Mouse (Mus musculus) R1 (cell line): ENCODE data around the gene Gm5148.

ENCODE experiments used
- DNase-seq: peaks from one replicate; pipeline ENCODE4 v3.0.0-alpha.2; 2018; ENCODE audit warnings: low read depth, low spot score

Gm5148 gene

DNA sequence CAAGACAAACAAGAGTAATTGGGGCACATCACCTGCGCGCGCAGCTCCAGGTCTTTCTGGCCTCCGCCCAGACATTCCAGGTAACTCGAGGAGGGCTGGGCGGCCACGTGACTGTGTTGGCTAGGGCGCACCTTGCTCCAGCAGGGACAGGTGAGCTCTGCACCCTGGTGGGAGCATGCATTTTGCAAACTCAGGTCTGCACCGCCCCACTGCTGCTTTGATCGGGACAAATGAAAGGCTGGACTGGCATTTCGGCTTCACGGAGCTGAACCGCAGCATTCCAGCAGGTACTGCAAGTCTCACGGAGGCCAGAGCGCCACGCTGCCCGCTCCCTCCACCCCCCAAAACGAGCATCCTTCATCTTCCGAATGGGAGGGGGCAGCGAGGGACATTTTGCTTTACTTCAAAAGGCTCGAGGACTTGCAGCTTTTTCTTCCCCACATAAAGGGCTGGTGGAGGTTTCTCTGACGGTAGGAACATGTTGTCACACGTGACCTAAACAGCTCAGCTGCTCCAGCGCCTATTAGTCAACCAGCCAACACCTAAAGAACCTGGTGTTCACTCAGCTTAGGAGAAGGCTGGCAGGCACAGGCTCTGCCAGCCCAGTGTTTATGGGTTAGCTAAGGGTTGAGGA is at the start of gene Gm5148:
Gm5148 (minus strand) TSS at position 320 of the 634 bp plus-strand sequence.
- peak; percentile 86 for DNase-seq

DNA sequence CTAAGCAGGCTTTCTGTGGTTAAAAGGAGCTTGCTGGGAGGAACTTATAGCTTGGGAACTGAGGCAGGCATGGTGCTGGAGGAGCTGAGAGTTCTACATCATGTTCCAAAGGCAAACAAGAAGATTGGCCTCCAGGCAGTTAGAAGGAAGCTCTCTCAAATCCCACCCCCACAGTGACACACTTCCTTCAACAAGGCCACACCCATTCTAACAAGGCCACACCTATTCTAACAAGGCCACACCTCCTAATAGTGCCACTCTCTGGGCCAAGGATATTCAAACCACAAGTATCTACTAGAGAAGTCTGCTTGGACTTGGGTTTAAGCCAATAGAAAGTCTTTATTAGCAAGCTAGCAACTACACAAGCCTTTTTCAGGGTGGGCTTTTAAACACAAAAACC is 46.7 kb upstream of the Gm5148 start:
- peak; percentile 58 for DNase-seq

DNA sequence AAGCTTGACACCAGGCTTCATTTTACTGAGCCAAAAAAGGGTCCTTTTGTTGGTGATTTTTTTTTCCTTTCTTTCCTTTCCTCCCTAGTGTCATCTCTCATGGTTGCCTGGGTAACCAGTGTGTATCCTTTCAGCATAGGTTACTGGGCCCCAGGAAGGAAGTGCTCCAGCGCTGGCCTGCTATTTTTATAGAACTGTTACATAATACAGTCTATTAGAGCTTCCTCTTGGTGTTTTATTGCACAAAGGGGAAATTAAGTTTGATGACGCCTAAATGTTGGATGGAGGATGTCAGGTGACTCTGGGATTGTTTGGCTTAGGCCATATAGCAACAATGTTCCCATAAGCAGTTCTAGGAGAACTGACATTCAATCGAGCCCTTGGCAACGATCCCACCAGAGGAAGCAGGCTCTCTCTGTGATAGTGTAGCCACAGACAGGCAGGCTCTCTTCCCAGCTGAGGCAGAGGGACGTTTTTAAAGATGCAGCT is 45.0 kb upstream of the Gm5148 start:
- DNase-seq = no peak

DNA sequence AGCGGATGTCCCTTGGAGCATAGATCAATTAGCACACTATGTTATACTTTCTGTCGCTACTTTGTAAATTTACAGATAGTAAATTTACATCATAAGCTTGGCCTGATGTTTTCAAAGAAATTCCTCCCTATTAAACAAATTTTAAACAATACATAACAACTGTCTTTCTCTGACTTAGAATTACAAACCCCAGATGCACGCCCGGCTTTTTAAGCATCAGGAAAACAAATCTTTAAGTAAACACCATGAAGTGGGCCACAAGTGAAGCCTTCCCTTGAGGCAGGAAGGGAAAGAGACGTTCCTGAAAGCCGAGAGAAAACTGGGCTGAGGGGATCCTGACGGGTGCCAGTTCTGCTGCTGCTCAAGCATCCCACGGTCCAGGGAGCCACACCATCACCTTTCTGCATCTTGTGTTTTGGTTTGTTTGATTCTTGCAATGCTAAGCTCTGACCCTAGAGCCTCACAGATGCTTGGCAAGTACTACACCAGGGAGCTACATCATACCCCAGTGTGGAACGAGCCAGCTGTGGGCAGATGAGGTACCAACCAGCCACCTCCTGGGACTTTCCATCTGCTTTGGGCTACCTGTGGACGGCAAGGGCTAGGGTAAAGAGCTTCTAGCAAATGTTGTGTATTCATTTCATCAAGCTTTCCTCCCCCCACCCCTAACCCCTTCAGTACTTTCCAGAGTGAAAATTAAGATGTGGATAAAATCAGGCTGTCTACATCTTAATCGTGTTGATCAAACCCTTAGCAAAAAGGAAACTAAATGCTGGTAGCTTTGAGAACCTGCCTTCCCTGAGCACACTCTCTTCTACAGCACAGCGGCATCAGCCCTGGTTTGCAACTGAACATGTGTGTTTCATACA is 43.1 kb upstream of the Gm5148 start:
- no peak for DNase-seq

DNA sequence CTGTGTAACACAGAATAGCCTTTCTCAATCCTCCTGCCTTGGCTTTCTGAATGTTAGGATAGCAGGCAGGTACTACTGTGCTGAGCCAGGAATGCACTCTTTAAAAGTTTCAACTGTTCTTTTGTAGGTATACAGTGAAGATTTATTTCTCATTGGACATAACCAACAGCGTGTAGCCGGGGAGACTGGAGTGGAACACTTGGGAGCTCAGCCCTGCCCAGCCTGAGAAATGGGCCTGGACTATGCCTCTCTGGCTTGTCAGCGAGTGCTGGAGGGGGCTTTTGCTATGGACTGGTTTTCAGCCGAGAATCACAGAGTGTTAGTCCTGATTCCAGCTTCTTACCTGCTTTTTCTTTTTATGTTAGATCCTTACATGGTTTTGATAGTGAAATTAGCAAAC is 42.3 kb upstream of the Gm5148 start:
- DNase-seq = no peak

DNA sequence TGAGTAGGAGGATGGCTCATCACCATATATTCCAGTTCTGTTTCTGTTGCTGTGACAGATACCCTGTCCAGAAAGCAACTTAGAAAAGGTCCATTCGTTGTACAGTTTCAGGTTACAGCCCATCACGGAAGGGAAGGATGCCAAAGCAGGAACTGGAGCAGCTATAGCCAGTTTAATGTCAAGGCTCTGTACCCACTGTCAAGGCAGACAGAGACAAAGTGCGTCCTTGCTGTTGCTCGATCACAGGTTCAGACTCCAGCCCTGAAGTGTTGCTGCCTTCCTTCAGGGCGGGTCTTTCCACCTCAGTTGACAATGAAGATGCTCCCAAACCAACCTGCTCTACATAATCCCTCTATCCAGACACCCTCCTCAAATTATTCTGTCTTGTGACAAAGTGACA is 41.7 kb upstream of the Gm5148 start:
- no peak for DNase-seq

DNA sequence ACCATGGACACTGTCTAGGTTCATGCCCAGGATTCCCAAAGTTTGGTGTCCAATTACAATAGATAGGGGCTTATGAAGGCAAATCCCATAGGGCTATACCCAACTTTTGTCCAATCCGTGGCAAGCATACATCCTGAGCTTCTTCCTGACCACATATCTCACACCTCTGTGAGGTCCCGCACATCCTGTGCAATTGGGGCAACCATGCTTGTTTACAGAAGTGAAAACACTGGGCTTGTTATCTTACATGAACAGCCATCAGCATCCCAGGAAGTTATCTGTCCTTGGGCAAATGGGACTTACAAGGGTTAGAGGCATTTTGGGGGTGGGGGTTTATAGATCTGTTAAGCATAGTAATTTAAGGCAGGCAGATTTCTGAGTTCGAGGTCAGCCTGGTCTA is 41.0 kb upstream of the Gm5148 start:
- DNase-seq = no peak

DNA sequence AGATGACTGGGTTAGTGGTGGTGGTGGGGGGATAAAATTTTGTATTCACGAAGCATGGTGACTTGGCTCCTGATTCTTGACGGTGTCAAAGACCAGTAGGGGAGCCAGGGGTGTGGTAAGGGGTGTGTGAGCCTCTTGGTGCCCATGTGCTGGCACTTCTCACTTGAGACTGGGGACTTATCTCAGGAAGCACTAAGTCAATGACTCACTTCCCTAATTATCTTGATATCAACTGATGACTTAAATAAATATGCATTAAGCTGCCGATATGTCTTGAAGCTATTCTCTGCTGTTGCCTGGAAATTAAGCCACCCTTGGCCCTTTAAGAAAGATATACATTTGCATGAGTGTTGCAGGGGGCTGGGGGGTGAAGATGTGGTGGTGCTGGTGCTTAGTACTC is 38.0 kb upstream of the Gm5148 start:
- DNase-seq = no peak

DNA sequence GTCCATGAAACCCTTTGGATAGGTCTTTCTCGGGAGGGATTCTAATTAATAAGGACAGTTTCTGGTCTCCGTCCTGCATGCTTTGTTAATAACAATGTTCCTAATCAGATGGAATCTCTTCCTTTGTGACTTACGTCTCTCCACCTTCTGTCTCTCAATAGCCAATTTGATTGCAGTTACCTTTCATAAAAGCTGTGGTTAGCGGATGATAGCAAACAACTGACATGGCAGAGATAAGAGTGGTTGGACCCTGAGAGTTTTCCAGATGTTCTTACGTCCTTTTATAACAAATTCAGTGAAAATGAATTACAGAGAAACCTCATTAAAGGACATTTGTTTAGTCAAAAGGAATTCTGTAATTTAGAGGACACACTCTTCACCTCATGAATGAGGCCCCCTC is 37.5 kb upstream of the Gm5148 start:
- DNase-seq = no peak

DNA sequence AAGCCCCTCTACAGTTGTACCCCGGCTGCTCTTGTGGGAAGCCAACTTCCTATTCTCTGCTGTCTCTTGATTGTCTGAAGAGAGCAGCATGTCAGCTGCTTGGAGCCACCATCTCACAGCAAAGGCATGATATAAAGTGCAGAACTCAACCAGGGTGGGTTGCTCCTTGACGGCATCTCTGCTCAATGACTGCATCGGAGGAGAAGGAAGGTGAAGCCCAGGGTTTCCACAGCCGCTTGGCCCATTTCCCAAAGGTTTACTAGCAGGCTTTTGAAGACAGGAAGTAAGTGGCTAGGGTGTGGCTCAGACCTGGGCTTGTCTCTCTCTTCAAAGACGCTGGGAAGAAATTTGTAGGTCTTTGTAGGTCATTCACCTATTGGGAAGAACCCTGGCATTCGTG is 36.6 kb upstream of the Gm5148 start:
- peak; percentile 65 for DNase-seq

DNA sequence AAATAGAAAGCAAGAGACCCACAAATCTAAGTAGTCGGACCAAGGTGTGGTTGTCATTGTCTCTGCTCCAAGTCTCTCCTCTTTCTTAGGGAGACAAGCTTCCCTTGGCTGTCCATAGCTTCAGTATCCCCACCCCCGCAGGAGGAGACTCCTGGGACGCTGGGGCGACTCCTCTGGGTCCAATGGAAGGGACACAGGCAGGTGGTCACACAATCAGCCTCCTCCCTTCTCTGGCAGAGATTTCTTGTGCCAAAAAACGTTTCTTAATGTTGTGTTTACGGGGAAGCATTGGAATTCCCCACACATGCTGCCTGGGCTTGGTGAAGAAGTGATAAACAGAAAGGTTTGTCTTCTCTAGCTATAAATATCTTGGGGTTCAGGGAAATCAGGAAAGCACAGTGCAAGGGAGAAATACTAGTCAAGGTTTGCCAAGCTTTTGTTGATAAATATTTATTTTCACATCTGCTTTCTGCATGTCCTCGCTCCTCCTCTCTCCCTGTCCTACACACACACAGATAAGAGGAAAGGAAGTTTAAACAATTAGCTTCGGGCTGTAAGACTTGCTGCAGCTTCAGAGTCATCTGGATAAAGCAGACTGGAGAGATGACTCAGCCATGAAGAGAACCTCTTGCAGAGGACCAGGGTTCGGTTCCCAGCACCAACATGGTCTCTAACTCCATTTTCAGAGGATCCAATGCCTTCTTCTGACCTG is 34.5 kb upstream of the Gm5148 start:
- DNase-seq = no peak

DNA sequence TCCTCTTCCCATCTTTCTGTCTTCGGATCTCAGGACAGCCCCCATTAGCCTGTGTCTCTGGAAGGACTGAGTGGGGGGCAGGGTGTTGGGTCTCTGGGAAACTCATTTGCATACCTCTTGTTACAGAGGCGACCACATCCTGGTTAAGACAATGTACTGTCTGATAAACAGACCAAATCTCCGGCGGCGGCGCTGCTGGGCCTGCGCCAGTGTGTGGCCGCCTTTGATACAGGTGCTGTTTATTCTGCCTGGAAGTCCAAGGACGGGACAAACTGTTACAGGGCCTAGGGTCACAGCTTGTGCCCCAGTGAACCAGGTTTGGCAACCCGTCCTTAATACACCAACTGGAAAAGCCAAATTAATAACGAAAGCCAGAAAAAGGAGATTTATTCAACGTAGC is 33.8 kb upstream of the Gm5148 start:
- peak; percentile 83 for DNase-seq

DNA sequence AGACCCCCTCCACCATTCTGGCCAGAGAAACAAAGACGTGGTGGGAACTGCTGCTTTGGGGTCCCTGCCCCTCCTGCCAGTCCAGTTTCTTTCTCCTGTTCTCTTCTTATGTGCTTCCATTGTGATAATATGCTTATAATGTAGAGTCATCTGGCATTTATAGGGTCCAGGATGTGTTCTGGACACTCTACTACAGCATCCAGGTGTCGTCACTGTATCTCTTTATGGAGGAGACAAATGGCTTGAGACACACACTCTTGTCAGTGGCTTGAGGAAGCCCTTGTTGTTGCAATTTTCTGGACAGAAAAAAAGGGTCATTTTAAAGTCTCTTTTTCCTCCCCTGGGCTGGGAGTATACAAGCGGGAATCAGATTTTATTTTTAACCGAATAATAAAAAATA is 33.3 kb upstream of the Gm5148 start:
- DNase-seq = no peak

DNA sequence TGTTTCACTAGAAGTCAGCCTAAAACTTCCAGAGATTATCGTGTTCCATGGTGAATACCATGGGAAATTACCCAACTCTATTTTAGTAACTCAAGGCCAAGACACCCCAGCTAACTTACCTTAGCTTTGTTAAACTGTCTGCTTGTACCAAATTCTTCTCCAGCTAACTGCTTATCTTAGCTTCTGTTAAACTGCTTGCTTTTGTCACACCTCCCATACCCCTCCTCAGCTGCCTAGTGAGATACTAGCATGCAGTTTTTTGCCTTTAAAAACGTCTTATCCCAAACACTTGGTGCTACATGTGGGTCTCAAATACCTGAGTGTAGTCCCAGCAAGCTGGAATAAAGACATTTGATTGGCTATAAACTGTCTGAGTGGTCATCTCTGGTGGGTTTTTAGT is 31.7 kb upstream of the Gm5148 start:
- no peak for DNase-seq

DNA sequence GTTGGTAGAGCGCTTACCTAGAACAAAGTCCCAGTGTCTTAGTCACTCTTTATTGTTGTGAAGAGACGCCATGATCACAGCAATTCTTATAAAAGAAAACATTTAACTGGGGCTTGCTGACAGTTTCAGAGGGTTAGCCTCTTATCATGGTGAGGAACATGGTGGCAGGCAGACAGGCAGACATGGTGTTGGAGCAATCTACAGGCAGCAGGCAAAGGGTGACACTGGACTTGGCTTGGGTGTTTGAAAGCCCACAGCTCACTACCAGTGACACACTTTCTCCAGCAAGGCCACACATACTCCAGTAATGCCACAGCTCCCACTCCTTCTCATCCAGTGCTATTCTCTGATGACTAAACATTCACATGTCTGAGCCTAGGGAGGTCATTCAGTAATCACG is 30.3 kb upstream of the Gm5148 start:
- no peak for DNase-seq

DNA sequence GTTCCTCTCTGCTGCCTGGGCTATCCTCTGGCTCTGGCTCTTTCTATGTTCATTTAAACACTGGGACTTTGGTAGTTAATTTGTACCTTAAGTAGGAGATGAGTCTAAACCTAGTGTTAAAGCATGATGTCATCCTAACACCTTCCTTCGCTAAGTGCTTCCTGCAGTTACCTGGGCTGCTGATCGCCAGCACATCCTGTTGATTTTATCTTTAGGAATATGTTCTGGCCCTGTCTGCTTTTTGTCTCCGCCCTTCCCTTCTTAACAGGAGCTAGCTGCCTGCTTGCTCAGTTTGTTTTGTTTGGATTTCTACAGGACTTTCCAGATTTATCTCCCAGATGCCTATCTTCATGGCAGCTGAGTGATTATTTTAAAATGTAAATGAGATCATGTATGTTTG is 28.9 kb upstream of the Gm5148 start:
- no peak for DNase-seq

DNA sequence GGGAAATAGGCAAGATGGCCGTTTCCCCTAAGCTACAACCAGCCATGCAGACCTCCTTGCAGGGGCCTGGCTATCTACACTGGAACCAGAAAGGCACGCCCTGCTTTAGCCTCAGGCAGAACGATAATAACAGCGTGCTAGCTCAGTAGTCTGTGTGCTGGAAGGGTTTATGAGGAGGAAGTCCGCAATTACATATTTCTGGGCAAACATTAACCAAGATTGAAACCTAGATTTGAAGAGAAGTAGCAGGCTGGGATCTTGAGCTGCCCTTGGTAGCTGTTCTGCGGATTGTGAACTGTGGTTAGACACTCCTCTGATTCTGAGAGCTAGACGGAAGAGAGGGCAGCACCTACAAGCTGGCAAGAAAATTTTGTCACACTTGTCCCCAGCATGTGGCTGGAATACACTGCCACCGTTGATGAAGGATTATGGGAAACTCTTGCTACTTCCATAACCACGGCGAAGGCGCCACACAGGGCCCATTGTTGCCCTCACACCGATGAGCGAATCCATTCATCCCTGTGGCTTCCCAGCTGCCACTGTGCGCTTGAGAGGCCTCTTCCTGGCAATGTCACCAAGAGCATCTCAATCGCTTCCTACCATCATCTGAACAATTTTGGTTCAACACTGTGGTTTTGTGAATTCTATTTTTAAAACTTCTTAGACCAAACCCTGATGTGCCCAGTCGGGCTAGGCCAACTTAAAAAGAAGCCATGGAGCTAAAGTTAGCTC is 23.9 kb upstream of the Gm5148 start:
- peak; percentile 25 for DNase-seq

DNA sequence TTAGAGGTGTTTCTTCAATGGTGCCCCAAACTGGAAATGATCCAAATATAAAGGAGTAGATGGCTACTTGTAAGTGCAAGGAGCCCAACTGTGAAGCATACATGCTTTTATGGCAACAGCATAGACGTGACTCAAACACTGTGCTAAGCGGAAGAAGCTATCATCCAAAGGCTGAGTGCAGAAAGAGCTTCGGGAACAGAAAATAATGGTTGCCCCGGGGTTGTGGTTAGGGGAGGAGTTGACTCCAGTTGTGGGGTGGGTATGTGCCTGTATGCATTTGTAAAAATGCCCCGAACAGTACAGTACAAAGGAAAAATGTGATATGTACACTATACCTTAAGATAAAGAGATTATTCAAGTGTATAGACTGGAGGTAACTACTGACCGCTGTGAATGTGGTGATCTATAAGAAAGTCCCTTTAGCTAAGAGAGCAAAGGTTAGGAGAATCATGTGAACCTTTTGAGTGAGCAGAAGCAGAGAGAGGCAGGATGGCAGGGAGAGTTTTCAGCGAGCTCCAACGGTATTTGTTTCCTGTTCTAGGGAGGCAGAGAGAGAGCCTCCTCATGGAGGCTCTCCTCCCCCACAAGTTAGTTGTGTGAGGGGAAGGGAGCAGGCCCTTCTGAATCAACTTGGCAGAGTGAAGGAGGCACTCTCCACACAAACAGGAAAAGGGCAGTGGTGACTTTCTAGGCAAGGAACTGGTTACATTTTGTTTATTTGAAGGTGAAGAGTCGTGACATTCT is 23.1 kb upstream of the Gm5148 start:
- DNase-seq = no peak

DNA sequence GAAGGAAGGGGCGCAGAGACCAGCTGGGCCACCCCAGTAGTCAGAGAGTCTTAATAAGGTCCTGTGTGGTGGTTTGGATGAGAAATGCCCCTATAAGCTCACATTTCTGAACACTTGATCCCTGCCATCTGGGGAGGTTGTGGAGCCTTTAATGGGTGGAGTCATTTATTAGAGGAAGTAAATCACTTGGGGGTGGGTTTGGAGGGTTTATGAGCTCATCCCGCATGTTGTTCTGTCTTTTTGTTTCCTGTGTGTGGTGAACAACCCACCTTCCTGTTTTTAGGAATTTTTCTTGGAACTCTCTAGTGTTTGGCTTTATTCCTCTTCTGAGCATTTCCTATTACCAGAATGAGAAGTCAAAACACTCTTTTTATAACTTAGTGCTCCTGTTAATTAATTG is 19.8 kb upstream of the Gm5148 start:
- no peak for DNase-seq

DNA sequence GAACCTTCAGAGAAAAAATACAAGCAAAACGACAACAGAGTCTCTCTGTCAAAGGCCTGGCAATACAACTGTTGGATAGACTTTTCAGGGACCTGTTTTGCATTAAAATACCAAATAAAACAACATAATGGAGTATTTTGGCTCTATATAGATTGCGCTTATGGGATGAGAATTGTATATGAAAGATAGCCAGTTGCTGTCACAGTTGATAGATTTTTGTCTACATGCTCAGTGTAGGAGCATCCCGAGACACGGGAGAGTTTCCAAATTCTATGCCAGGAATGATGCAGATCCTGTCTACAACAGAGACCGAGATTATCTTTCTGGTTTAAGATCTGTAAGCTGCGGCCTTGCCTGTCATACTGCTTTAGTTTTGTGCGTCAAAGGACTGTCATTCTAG is 15.7 kb upstream of the Gm5148 start:
- no peak for DNase-seq
